ENCODE assay signal across 22 mouse cellular contexts in genomic region chr17:70885868-70886267, GRCm38 (mm10).
"Had no signal": no experiment of that assay in that cellular context is flagged by ENCODE, and none has a peak within 500 bp of the region (broad histone marks: within the 10 kb centered on the region; RNA-seq: fewer than 3 reads in every experiment).

No protein-coding gene starts in this region.

- H3K27ac ChIP-seq: liver, embryonic 12.5 days; liver, embryonic 14.5 days; macrophage; midbrain, embryonic 12.5 days; neural tube, embryonic 13.5 days; neural tube, embryonic 15.5 days; stomach, embryonic 15.5 days; stomach, postnatal 0 days had no signal

- H3K4me3 ChIP-seq: liver, embryonic 12.5 days; megakaryocyte, embryonic 14.5 days; midbrain, embryonic 12.5 days; myocyte; neural tube, embryonic 13.5 days; neural tube, embryonic 15.5 days; stomach, embryonic 15.5 days had no signal

- H3K27me3 ChIP-seq: liver, embryonic 12.5 days; midbrain, embryonic 12.5 days; neural tube, embryonic 13.5 days; neural tube, embryonic 15.5 days; stomach, embryonic 15.5 days had no signal

- H3K36me3 ChIP-seq: liver, embryonic 12.5 days; midbrain, embryonic 12.5 days; neural tube, embryonic 13.5 days; neural tube, embryonic 15.5 days; stomach, embryonic 15.5 days had no signal

- H3K4me2 ChIP-seq: liver, embryonic 12.5 days; lung, embryonic 14.5 days; midbrain, embryonic 12.5 days; neural tube, embryonic 13.5 days; neural tube, embryonic 15.5 days; stomach, embryonic 15.5 days had no signal

- H3K9me3 ChIP-seq: liver, embryonic 12.5 days; megakaryocyte, embryonic 14.5 days; midbrain, embryonic 12.5 days; neural tube, embryonic 13.5 days; neural tube, embryonic 15.5 days; stomach, embryonic 15.5 days had no signal

- H3K9ac ChIP-seq: liver, embryonic 12.5 days; liver, embryonic 14.5 days; lung, embryonic 14.5 days; midbrain, embryonic 12.5 days; neural tube, embryonic 13.5 days; neural tube, embryonic 15.5 days; stomach, embryonic 15.5 days had no signal

- DNase-seq: lung, embryonic 14.5 days; lung, postnatal 10 days; lung, postnatal 36 days; midbrain, embryonic 14.5 days; retina, postnatal 1 day; right cerebral cortex, adult 18-20 months; right cerebral cortex, postnatal 25 days; right cerebral cortex, postnatal 4 days; thymus, adult 2 months; thymus, postnatal 14 days; thymus, postnatal 36 days had no signal

- H3K4me1 ChIP-seq: liver, embryonic 12.5 days; midbrain, embryonic 12.5 days; neural tube, embryonic 13.5 days; neural tube, embryonic 15.5 days; stomach, embryonic 15.5 days had no signal

- ATAC-seq: liver, embryonic 12.5 days; midbrain, embryonic 16.5 days had no signal
